Mouse (Mus musculus): Measurements from ENCODE around the gene Eif2b3.

GRCm38 (mm10) chr4:117095551-117096452 is 76.6 kb downstream of the Eif2b3 start, which contains the start of gene Ptch2:
- TF ChIP-seq CTCF (IDR thresholded peaks at IDR 0.05; ENCODE audit: low read depth), result no peak
- no peak for TF ChIP-seq EP300 (optimal IDR thresholded peaks at IDR 0.05)
